Mouse (Mus musculus): ENCODE measurements around the gene Armc2. TPM values are rescaled to one million over a fixed set of nuclear protein-coding genes. Genes with fewer than 3 reads are reported as not detected.

The Armc2 gene
- total RNA-seq, 4 experiments from 2014 or later = 0.98 to 4.1 (median 2.8) TPM

Other genes starting within 250 kb of the Armc2 start
- 10 to 100 TPM in 2 of 4 experiments, 1 to 10 TPM in 2; 5.8 to 14.5 (median 9.5) TPM for gene Cep57l1, start 208.6 kb downstream of the Armc2 start, total RNA-seq (2022)
- 10 to 100 TPM; 20.5 to 31.3 (median 29.4) TPM for gene Sesn1, start 208.5 kb downstream of the Armc2 start, total RNA-seq (2022)

Measured in adrenal gland, adult 8-10 months (tissue).